Mouse (Mus musculus) myocyte (in vitro differentiated cells): ENCODE data around the gene Klk13. TPM values are rescaled to one million over a fixed set of nuclear protein-coding genes. Genes with fewer than 3 reads are reported as not detected.

Experiments
- H3K27me3 ChIP-seq: one replicate; pipeline ENCODE4 v1.6.1; 2011; ENCODE audit not compliant: control insufficient read depth, insufficient read depth, insufficient read length
- H3K36me3 ChIP-seq: one replicate; pipeline ENCODE4 v1.6.1; 2011; ENCODE audit not compliant: control insufficient read depth, insufficient read depth
- H3K4me2 ChIP-seq: one replicate; pipeline ENCODE4 v1.6.1; 2011; ENCODE audit warnings: low read depth, control low read depth
- H3K4me3 ChIP-seq: one replicate; pipeline ENCODE4 v1.5.1; 2011; ENCODE audit warnings: mild to moderate bottlenecking, control low read depth, moderate library complexity
- H3K79me2 ChIP-seq: one replicate; pipeline ENCODE4 v1.6.1; 2011; ENCODE audit not compliant: control insufficient read depth, insufficient read depth
- H3ac ChIP-seq: one replicate; pipeline ENCODE4 v1.6.1; 2011; ENCODE audit not compliant: control insufficient read depth, insufficient read length
- CEBPB ChIP-seq: IDR thresholded peaks from 2 replicates; pipeline ENCODE4 v1.6.1; 2011; ENCODE audit warnings: mild to moderate bottlenecking, moderate library complexity; ENCODE audit not compliant: poor library complexity, insufficient read depth, severe bottlenecking
- E2F4 ChIP-seq: IDR thresholded peaks from one replicate; pipeline ENCODE4 v1.6.1; 2011; ENCODE audit warnings: mild to moderate bottlenecking, control low read depth, moderate library complexity; ENCODE audit not compliant: insufficient read depth
- MAX ChIP-seq: IDR thresholded peaks from one replicate; pipeline ENCODE4 v1.6.1; 2011; ENCODE audit warnings: low read depth, mild to moderate bottlenecking, control low read depth
- MYOD1 ChIP-seq, 3 experiments: IDR thresholded peaks; one replicate each; pipeline ENCODE4 v1.6.1; 2011; ENCODE audit warnings: control low read depth in 2 of 3, low read depth in 2 of 3, mild to moderate bottlenecking in 2 of 3, moderate library complexity in 1 of 3; ENCODE audit not compliant: insufficient read length in 2 of 3, control insufficient read depth in 1 of 3
- MYOG ChIP-seq, 3 experiments: IDR thresholded peaks; one replicate each; pipeline ENCODE4 v1.6.1; 2011; ENCODE audit warnings: control low read depth in 2 of 3, low read depth in 2 of 3, mild to moderate bottlenecking in 2 of 3; ENCODE audit not compliant: insufficient read length in 2 of 3, control insufficient read depth in 1 of 3, insufficient read depth in 1 of 3
- POLR2A ChIP-seq: IDR thresholded peaks from one replicate; pipeline ENCODE4 v1.6.1; 2011; ENCODE audit warnings: low read depth, mild to moderate bottlenecking, control low read depth, moderate library complexity; ENCODE audit not compliant: insufficient read length
- POLR2AphosphoS2 ChIP-seq: IDR thresholded peaks from one replicate; pipeline ENCODE4 v1.6.1; 2011; ENCODE audit warnings: low read depth, control low read depth; ENCODE audit not compliant: insufficient read length
- REST ChIP-seq: IDR thresholded peaks from one replicate; pipeline ENCODE4 v1.6.1; 2011; ENCODE audit warnings: mild to moderate bottlenecking, control low read depth, moderate library complexity; ENCODE audit not compliant: insufficient read depth, insufficient read length
- SRF ChIP-seq: IDR thresholded peaks from one replicate; pipeline ENCODE4 v1.6.1; 2011; ENCODE audit warnings: low read depth; ENCODE audit not compliant: control insufficient read depth, insufficient read length
- TCF12 ChIP-seq: IDR thresholded peaks from one replicate; pipeline ENCODE4 v1.6.1; 2011; ENCODE audit warnings: mild to moderate bottlenecking, control low read depth; ENCODE audit not compliant: poor library complexity, insufficient read depth, severe bottlenecking
- TCF3 ChIP-seq: IDR thresholded peaks from one replicate; pipeline ENCODE4 v1.6.1; 2011; ENCODE audit warnings: low read depth, control low read depth; ENCODE audit not compliant: insufficient read length
- USF1 ChIP-seq: IDR thresholded peaks from one replicate; pipeline ENCODE4 v1.6.1; 2011; ENCODE audit warnings: low read depth, mild to moderate bottlenecking, control low read depth, moderate library complexity
- polyA plus RNA-seq: library from polyadenylated mRNA; unstranded; fragments of >200 nt; fragmentation: generic; extraction: Trizol; gene quantifications from one replicate; pipeline ENCODE4 v1.2.1, GENCODE M21; 2012; ENCODE audit warnings: missing spikeins

Klk13 gene
- polyA plus RNA-seq, 1 experiment: not detected

GRCm38 (mm10) chr7:43713741-43714351 lies 1.5 kb downstream of the Klk13 start:
- Histone ChIP-seq H3K4me3 (no peak overlapping the region), H3K4me2 (no peak overlapping the region)

GRCm38 (mm10) chr7:43747788-43748187 lies 35.4 kb downstream of the Klk13 start:
- Histone ChIP-seq H3ac (no peak overlapping the region), H3K36me3 (no peaks in the 10 kb centered on the region)
- TF ChIP-seq USF1 (no peak), MYOD1 (IDR thresholded peaks at IDR 0.05; ENCODE audit: control insufficient read depth in 1 of 3, insufficient read length in 2 of 3, low read depth in 2 of 3) (no peak), MAX (no peak), E2F4 (no peak), SRF (no peak), TCF3 (no peak), MYOG (IDR thresholded peaks at IDR 0.05; ENCODE audit: control insufficient read depth in 1 of 3, insufficient read depth in 1 of 3, insufficient read length in 2 of 3, low read depth in 2 of 3) (no peak), TCF12 (no peak), REST (no peak), POLR2A (no peak), CEBPB (no peak), POLR2AphosphoS2 (no peak)

More at GRCm38 (mm10) chr7:43713741-43714351, 1.5 kb downstream of the Klk13 start:
- Histone ChIP-seq H3K36me3 (no peaks in the 10 kb centered on the region), H3K27me3 (peaks cover 6% of the 10 kb centered on the region), H3K79me2 (no peaks in the 10 kb centered on the region), H3ac (no peak overlapping the region)
- TF ChIP-seq USF1 (no peak), E2F4 (no peak), CEBPB (no peak), POLR2A (no peak), REST (no peak)

GRCm38 (mm10) chr7:43752806-43753205 lies 40.4 kb downstream of the Klk13 start:
- Histone ChIP-seq H3K27me3 (no peaks in the 10 kb centered on the region), H3K4me3 (no peak overlapping the region), H3K4me2 (no peak overlapping the region), H3ac (no peak overlapping the region), H3K36me3 (no peaks in the 10 kb centered on the region), H3K79me2 (no peaks in the 10 kb centered on the region)
- TF ChIP-seq REST (no peak), POLR2AphosphoS2 (no peak), CEBPB (no peak), MAX (no peak), POLR2A (no peak), MYOD1 (IDR thresholded peaks at IDR 0.05; ENCODE audit: control insufficient read depth in 1 of 3, insufficient read length in 2 of 3, low read depth in 2 of 3) (no peak), TCF12 (no peak), TCF3 (no peak), SRF (no peak), E2F4 (no peak), USF1 (no peak), MYOG (IDR thresholded peaks at IDR 0.05; ENCODE audit: control insufficient read depth in 1 of 3, insufficient read depth in 1 of 3, insufficient read length in 2 of 3, low read depth in 2 of 3) (no peak)

More at GRCm38 (mm10) chr7:43747788-43748187, 35.4 kb downstream of the Klk13 start:
- H3K27me3 ChIP-seq: no peaks in the 10 kb centered on the region
- H3K4me3 ChIP-seq: no peak overlapping the region
- H3K4me2 ChIP-seq: no peak overlapping the region
- no peaks in the 10 kb centered on the region for H3K79me2 ChIP-seq

- Histone ChIP-seq H3K79me2 (no peaks in the 10 kb centered on the region), H3K36me3 (no peaks in the 10 kb centered on the region), H3K4me3 (no peak overlapping the region), H3K4me2 (no peak overlapping the region), H3K27me3 (no peaks in the 10 kb centered on the region), H3ac (no peak overlapping the region)
- TF ChIP-seq E2F4 (no peak), TCF12 (no peak), POLR2AphosphoS2 (no peak), POLR2A (no peak), MYOD1 (IDR thresholded peaks at IDR 0.05; ENCODE audit: control insufficient read depth in 1 of 3, insufficient read length in 2 of 3, low read depth in 2 of 3) (no peak), REST (no peak), CEBPB (no peak), USF1 (no peak), SRF (no peak), MYOG (IDR thresholded peaks at IDR 0.05; ENCODE audit: control insufficient read depth in 1 of 3, insufficient read depth in 1 of 3, insufficient read length in 2 of 3, low read depth in 2 of 3) (no peak), MAX (no peak), TCF3 (no peak)
Measured at GRCm38 (mm10) chr7:43766484-43766883, 54.1 kb downstream of the Klk13 start.
